Mouse (Mus musculus): ENCODE results near the gene Hba-a2.
"Not testable (repeated sequence)": the region's sequence is repeated elsewhere in the genome, so short reads cannot be mapped to it uniquely, and the experiment has no call there.

Hba-a2 gene

GRCm38 (mm10) chr11:32283091-32283777 is 13.1 kb upstream of the Hba-a2 start, which contains the start of gene Hba-a1:
TSS of gene Hba-a1 (plus strand) at chr11:32283511.
- not testable (repeated sequence) for DNase-seq (ENCODE audit: extremely low spot score, low read depth, low spot score)

- DNase-seq (ENCODE audit: extremely low spot score, low read depth, low spot score), result not testable (repeated sequence)
Observed at GRCm38 (mm10) chr11:32284582-32284981, 11.7 kb upstream of the Hba-a2 start.

GRCm38 (mm10) chr11:32285031-32285775 is 11.1 kb upstream of the Hba-a2 start:
- no peak for DNase-seq (ENCODE audit: extremely low spot score, low read depth, low spot score)

GRCm38 (mm10) chr11:32285887-32286286 is 10.4 kb upstream of the Hba-a2 start:
- not testable (repeated sequence) for DNase-seq (ENCODE audit: extremely low spot score, low read depth, low spot score)

- not testable (repeated sequence) for DNase-seq (ENCODE audit: extremely low spot score, low read depth, low spot score)
Observed at GRCm38 (mm10) chr11:32286695-32287492, 9.4 kb upstream of the Hba-a2 start, which contains the start of gene Hbq1b. TSS of gene Hbq1b (plus strand) at chr11:32286965.

GRCm38 (mm10) chr11:32287493-32287825 is 8.8 kb upstream of the Hba-a2 start:
- DNase-seq (ENCODE audit: extremely low spot score, low read depth, low spot score), result no peak

DNA sequence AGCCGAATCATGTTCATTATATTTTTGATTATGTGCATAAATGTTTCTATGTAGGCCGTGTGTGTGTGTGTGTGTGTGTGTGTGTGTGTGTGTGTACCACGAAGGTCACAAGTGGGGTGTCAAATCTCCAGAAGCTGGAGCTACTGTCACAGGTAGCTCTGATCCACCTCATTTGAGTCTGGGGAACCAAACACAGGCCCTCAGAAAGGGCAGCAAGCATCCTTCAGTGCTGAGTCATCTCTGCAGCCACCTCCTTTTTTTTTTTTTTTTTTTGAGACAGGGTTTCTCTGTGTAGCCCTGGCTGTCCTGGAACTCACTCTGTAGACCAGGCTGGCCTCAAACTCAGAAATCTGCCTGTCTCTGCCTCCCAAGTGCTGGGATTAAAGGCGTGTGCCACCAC is 3.5 kb upstream of the Hba-a2 start:
- DNase-seq (ENCODE audit: extremely low spot score, low read depth, low spot score), result not testable (repeated sequence)

DNA sequence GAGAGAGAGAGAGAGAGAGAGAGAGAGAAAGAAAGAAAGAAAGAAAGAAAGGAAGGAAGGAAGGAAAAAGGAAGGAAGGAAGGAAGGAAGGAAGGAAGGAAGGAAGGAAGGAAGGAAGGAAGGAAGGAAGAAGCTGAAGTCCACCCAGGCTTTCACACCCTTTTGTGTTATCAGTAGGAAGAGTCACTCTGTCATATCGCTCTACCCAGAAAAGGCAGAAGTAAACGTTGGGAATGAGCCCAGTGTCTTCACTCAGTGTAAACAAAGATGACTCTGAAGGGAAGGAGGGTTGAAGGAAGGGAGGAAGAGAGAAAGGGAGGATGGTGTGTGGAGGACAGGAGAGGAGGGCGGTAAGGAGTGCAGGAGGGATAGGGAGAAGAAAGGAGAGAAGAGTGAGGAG is 2.8 kb upstream of the Hba-a2 start:
- not testable (repeated sequence) for DNase-seq (ENCODE audit: extremely low spot score, low read depth, low spot score)

- DNase-seq (ENCODE audit: extremely low spot score, low read depth, low spot score), result not testable (repeated sequence)
Observed at GRCm38 (mm10) chr11:32297417-32297816, 1.1 kb downstream of the Hba-a2 start.

- DNase-seq (ENCODE audit: extremely low spot score, low read depth, low spot score), result no peak
Observed at GRCm38 (mm10) chr11:32297866-32298531, 1.7 kb downstream of the Hba-a2 start.

DNA sequence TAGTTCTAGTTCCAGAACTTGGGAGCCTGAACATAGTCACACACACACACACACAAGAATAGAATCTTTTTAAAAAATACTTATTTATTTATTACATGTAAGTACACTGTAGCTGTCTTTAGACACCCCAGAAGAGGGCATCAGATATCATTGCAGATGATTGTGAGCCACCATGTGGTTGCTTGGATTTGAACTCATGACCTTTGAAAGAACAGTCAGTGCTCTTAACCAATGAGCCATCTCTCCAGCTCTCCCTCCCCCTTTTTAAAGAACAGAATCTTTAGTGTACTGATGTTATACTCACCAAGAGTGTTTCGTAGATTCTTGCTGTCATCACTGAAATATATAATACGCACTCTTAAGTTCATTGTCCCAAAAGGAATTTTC is 2.2 kb downstream of the Hba-a2 start:
- DNase-seq (ENCODE audit: extremely low spot score, low read depth, low spot score), result no peak

GRCm38 (mm10) chr11:32299865-32300264 is 3.6 kb downstream of the Hba-a2 start, which contains the start of gene Hbq1a:
TSS of gene Hbq1a (plus strand) at chr11:32300069.
- DNase-seq (ENCODE audit: extremely low spot score, low read depth, low spot score), result not testable (repeated sequence)

- no peak for DNase-seq (ENCODE audit: extremely low spot score, low read depth, low spot score)
Observed at GRCm38 (mm10) chr11:32300279-32301267, 4.3 kb downstream of the Hba-a2 start.

DNA sequence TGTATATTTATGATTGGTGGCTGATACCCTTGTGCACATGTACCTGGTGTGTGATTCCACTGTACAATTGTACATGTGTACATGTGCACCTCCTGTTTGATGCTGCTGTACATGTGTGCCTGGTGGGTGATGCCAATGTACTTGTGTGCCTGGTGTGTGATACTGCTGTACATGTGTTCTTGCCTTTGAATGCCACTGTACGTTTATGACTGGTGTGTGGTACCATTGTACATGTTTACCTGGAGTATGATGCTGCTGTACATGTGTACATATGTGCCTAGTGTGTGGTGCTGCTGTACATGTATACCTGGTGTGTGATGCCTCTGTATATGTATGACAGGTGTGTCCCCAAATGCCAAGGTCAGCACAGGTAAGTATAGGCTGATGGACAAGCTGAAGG is 5.2 kb downstream of the Hba-a2 start:
- DNase-seq (ENCODE audit: extremely low spot score, low read depth, low spot score), result no peak

- no peak for DNase-seq (ENCODE audit: extremely low spot score, low read depth, low spot score)
Observed at GRCm38 (mm10) chr11:32302824-32303419, 6.6 kb downstream of the Hba-a2 start.

DNA sequence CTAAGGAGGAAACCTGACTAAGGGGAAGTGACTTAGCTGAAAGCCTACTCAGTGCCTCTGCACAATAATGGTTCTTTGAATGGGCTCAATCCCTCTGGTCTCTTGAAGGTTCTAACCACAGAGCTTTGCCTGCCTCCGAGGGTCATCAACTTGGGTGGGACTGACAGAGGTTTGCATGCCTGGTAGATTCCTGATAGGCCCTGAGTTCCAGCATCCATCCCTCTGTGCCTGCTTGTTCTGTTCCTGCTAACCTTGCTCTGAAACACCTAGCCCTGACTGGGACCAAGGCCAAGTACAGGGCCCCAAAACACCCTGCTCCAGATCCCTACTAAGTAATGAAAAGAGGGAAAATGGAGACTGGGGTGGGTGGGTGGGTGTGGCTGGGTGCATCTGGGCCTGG is 7.2 kb downstream of the Hba-a2 start:
- DNase-seq (ENCODE audit: extremely low spot score, low read depth, low spot score), result no peak

DNA sequence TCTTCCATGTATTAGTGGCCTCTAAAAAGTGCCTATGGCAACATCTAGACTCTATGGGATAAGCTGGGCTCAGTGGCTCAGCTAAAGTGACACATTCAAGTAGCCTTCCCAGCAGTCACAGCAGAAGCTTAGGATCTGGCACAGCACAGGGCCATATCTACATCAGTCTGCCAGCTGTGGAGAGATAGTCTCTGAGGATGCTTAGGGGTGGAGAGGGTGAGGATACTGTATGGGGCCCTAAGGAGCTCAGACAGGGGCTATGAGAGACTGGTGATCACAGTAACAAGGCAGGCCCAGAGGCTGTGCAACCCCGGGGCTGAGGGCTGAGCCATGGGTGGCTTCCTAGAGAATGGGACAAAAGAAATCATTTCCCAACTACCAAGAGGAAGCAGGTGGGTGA is 10.7 kb downstream of the Hba-a2 start:
- DNase-seq (ENCODE audit: extremely low spot score, low read depth, low spot score), result no peak

DNA sequence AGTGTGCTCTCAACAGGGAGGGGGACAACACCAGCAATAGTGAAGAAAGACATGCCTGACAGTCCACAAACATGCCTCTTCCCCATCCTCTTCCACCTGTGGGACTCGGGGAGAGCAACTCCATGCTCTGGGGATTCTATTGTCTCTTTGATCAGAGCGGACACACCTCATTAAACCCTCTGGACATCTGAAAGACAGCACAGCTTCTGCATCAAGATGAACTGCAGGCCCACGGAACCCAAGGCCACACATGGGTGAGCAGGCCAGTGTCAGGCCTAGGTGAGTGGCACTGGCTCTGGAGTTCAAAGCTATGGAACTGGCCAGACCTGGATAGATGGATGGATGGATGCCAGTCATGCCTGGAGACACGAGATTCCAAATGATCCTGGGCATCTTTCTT is 13.2 kb downstream of the Hba-a2 start:
- no peak for DNase-seq (ENCODE audit: extremely low spot score, low read depth, low spot score)

DNA sequence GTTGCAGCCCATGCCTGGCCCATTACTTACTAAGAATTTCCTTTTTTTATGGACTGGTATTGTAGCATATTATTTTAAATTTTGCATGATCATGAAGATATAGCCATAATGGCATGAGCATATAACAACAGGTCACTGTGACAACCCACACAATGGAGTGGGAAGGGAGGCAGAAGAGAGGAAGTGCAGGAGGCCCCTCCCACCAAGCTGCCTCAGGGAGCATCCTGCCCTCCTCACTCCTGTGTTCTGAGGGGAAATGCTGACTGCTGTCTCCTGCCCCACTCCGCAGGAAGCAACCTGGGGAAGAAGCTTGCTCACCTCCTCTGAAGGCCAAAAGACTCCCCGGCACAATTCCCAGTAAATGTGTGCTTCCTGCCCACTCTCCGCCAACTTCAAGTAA is 13.6 kb downstream of the Hba-a2 start:
- DNase-seq (ENCODE audit: extremely low spot score, low read depth, low spot score), result no peak

Data from hindlimb bud, embryonic 11.5 days (tissue).